Mouse (Mus musculus) heart, embryonic 15.5 days (tissue): ENCODE data around the gene Bckdha. TPM values are rescaled to one million over a fixed set of nuclear protein-coding genes. Genes with fewer than 3 reads are reported as not detected.

Source experiments
- ATAC-seq: fragments of 200-750 bp; cut with Nextera tagmentation; replicated peaks from 2 replicates; pipeline ENCODE4 v1.8.0; 2017; ENCODE audit warnings: low read depth, moderate TSS enrichment; ENCODE audit not compliant: insufficient number of reproducible peaks, insufficient read depth, low FRiP score
- H3K27ac ChIP-seq: fragments of 300-500 bp; sonication (generic); 2 replicates; pipeline ENCODE4 v1.5.1; 2015; ENCODE audit warnings: mild to moderate bottlenecking, inconsistent platforms
- H3K27me3 ChIP-seq: fragments of 300-500 bp; sonication (generic); 2 replicates; pipeline ENCODE4 v1.6.1; 2015; ENCODE audit warnings: inconsistent platforms
- H3K36me3 ChIP-seq: fragments of 300-500 bp; sonication (generic); 2 replicates; pipeline ENCODE4 v1.6.1; 2015; ENCODE audit warnings: mild to moderate bottlenecking, inconsistent platforms
- H3K4me1 ChIP-seq: fragments of 300-500 bp; sonication (generic); replicated peaks from 2 replicates; pipeline ENCODE4 v1.6.1; 2015; ENCODE audit warnings: inconsistent platforms
- H3K4me2 ChIP-seq: fragments of 300-500 bp; sonication (generic); 2 replicates; pipeline ENCODE4 v1.6.1; 2015; ENCODE audit warnings: inconsistent platforms, mild to moderate bottlenecking, moderate library complexity
- H3K4me3 ChIP-seq: fragments of 300-500 bp; sonication (generic); 2 replicates; pipeline ENCODE4 v1.5.1; 2015; ENCODE audit warnings: mild to moderate bottlenecking, inconsistent platforms
- H3K9ac ChIP-seq: fragments of 300-500 bp; sonication (generic); 2 replicates; pipeline ENCODE4 v1.6.1; 2015; ENCODE audit warnings: mild to moderate bottlenecking, inconsistent platforms
- H3K9me3 ChIP-seq: fragments of 300-500 bp; sonication (generic); replicated peaks from 2 replicates; pipeline ENCODE4 v1.6.1; 2016; ENCODE audit warnings: inconsistent platforms
- WGBS: fragments of 180-500 bp; shearing (Covaris S2); methylation state at CpG from one replicate; pipeline ENCODE4 v1.1.7; 2015; ENCODE audit warnings: mixed read lengths; 5-methylcytosine and 5-hydroxymethylcytosine counted together
- polyA plus RNA-seq: library from polyadenylated mRNA; unstranded; fragments of >200 nt; fragmentation: Nextera tagmentation; extraction: Ambion mirVana; gene quantifications from 2 replicates; pipeline ENCODE4 v1.2.1, GENCODE M21; 2015

Bckdha gene
- polyA plus RNA-seq, 1 experiment from 2014 or later = 58.5 TPM

- ATAC-seq = no peak
- Histone ChIP-seq H3K27me3 (no peaks in the 10 kb centered on the region), H3K36me3 (no peaks in the 10 kb centered on the region), H3K4me1 (no peaks in the 10 kb centered on the region), H3K4me2 (no peak overlapping the region), H3K27ac (no peak overlapping the region), H3K9me3 (no peaks in the 10 kb centered on the region), H3K9ac (no peak overlapping the region), H3K4me3 (no peak overlapping the region)
- WGBS = 64% methylated on average over 4 of the region's 4 CpGs
These were observed 52.1 kb downstream of the Bckdha start for GRCm38 (mm10) chr7:25606625-25607063.

- no peak overlapping the region for H3K9ac ChIP-seq
- H3K4me1 ChIP-seq = no peaks in the 10 kb centered on the region
- 81% methylated on average over 16 of the region's 16 CpGs for WGBS
- no peak overlapping the region for H3K27ac ChIP-seq
- no peaks in the 10 kb centered on the region for H3K9me3 ChIP-seq
- no peaks in the 10 kb centered on the region; the same call in 1 of the 2 replicates for H3K27me3 ChIP-seq
- no peak for ATAC-seq
- H3K4me2 ChIP-seq = no peak overlapping the region
- no peaks in the 10 kb centered on the region for H3K36me3 ChIP-seq
- H3K4me3 ChIP-seq = no peak overlapping the region
These were observed 57.4 kb downstream of the Bckdha start for GRCm38 (mm10) chr7:25601346-25601745.

- H3K4me1 ChIP-seq = no peaks in the 10 kb centered on the region
- no peaks in the 10 kb centered on the region for H3K9me3 ChIP-seq
- H3K36me3 ChIP-seq = no peaks in the 10 kb centered on the region
- no peak overlapping the region for H3K27ac ChIP-seq
- WGBS = 78% methylated on average over 11 of the region's 11 CpGs
- no peak overlapping the region for H3K4me2 ChIP-seq
- H3K4me3 ChIP-seq = no peak overlapping the region
- ATAC-seq = no peak
- H3K9ac ChIP-seq = no peak overlapping the region
- H3K27me3 ChIP-seq = no peaks in the 10 kb centered on the region; the same call in 1 of the 2 replicates
These were observed 58.1 kb downstream of the Bckdha start for GRCm38 (mm10) chr7:25600666-25601065.

GRCm38 (mm10) chr7:25599663-25600062 lies 59.1 kb downstream of the Bckdha start:
- no peaks in the 10 kb centered on the region for H3K9me3 ChIP-seq
- no peak for ATAC-seq
- H3K27me3 ChIP-seq = no peaks in the 10 kb centered on the region; the same call in 1 of the 2 replicates
- H3K9ac ChIP-seq = no peak overlapping the region
- H3K36me3 ChIP-seq = no peaks in the 10 kb centered on the region
- no peak overlapping the region for H3K4me3 ChIP-seq
- no peak overlapping the region for H3K27ac ChIP-seq
- H3K4me2 ChIP-seq = no peak overlapping the region
- H3K4me1 ChIP-seq = no peaks in the 10 kb centered on the region
- 11% methylated on average over 10 of the region's 10 CpGs for WGBS

GRCm38 (mm10) chr7:25593859-25594258 lies 64.9 kb downstream of the Bckdha start:
- WGBS = 76% methylated on average over 3 of the region's 3 CpGs
- Histone ChIP-seq H3K4me3 (no peak overlapping the region), H3K27ac (no peak overlapping the region), H3K9ac (no peak overlapping the region), H3K27me3 (no peaks in the 10 kb centered on the region; the same call in 1 of the 2 replicates), H3K4me2 (no peak overlapping the region), H3K36me3 (no peaks in the 10 kb centered on the region), H3K9me3 (no peaks in the 10 kb centered on the region), H3K4me1 (no peaks in the 10 kb centered on the region)
- no peak for ATAC-seq

GRCm38 (mm10) chr7:25591226-25591625 lies 67.6 kb downstream of the Bckdha start:
- Histone ChIP-seq H3K9me3 (no peaks in the 10 kb centered on the region), H3K9ac (no peak overlapping the region), H3K27ac (no peak overlapping the region), H3K4me2 (no peak overlapping the region), H3K36me3 (no peaks in the 10 kb centered on the region), H3K4me3 (no peak overlapping the region), H3K27me3 (no peaks in the 10 kb centered on the region), H3K4me1 (no peaks in the 10 kb centered on the region)
- no peak for ATAC-seq
- WGBS = 77% methylated on average over 2 of the region's 2 CpGs

GRCm38 (mm10) chr7:25585351-25586204 lies 73.2 kb downstream of the Bckdha start:
- H3K9me3 ChIP-seq = no peaks in the 10 kb centered on the region
- H3K9ac ChIP-seq = no peak overlapping the region
- WGBS = 64% methylated on average over 9 of the region's 9 CpGs
- no peaks in the 10 kb centered on the region for H3K36me3 ChIP-seq
- no peak overlapping the region for H3K4me3 ChIP-seq
- ATAC-seq = no peak
- H3K27ac ChIP-seq = no peak overlapping the region
- H3K4me1 ChIP-seq = no peaks in the 10 kb centered on the region
- no peaks in the 10 kb centered on the region for H3K27me3 ChIP-seq
- H3K4me2 ChIP-seq = no peak overlapping the region

GRCm38 (mm10) chr7:25584651-25585050 lies 74.1 kb downstream of the Bckdha start:
- no peak overlapping the region for H3K4me3 ChIP-seq
- 71% methylated on average over 5 of the region's 5 CpGs for WGBS
- H3K9me3 ChIP-seq = no peaks in the 10 kb centered on the region
- H3K4me1 ChIP-seq = no peaks in the 10 kb centered on the region
- no peak overlapping the region for H3K4me2 ChIP-seq
- no peak overlapping the region for H3K9ac ChIP-seq
- ATAC-seq = no peak
- H3K27ac ChIP-seq = no peak overlapping the region
- no peaks in the 10 kb centered on the region for H3K27me3 ChIP-seq
- H3K36me3 ChIP-seq = no peaks in the 10 kb centered on the region

- Histone ChIP-seq H3K4me2 (no peak overlapping the region), H3K4me3 (no peak overlapping the region), H3K9me3 (no peaks in the 10 kb centered on the region), H3K27ac (no peak overlapping the region), H3K27me3 (no peaks in the 10 kb centered on the region), H3K4me1 (no peaks in the 10 kb centered on the region), H3K9ac (no peak overlapping the region), H3K36me3 (no peaks in the 10 kb centered on the region)
- 75% methylated on average over 15 of the region's 15 CpGs for WGBS
- ATAC-seq = no peak
These were observed 76.4 kb downstream of the Bckdha start for GRCm38 (mm10) chr7:25582301-25582810.

Other genes starting within 250 kb of the Bckdha start
- 0.28 and 0.51 TPM in 2 replicates for gene Cxcl17, start 246.1 kb downstream of the Bckdha start, polyA plus RNA-seq
- gene Ceacam1, start 181.4 kb downstream of the Bckdha start, polyA plus RNA-seq = 3.0 and 4.4 TPM in 2 replicates
- not detected in 2 replicates for gene Ceacam2, start 119.1 kb downstream of the Bckdha start, polyA plus RNA-seq
- gene Erich4, start 43.1 kb downstream of the Bckdha start, polyA plus RNA-seq = not detected in 2 replicates
- gene Dmac2, start 39.6 kb downstream of the Bckdha start, polyA plus RNA-seq = 55.3 and 61.5 TPM in 2 replicates
- gene B3gnt8, start 32.3 kb downstream of the Bckdha start, polyA plus RNA-seq = 6.9 and 9.7 TPM in 2 replicates
- gene Exosc5, start 183 bp upstream of the Bckdha start, polyA plus RNA-seq = 30.3 and 45.7 TPM in 2 replicates
- gene Tmem91, start 16.2 kb upstream of the Bckdha start, polyA plus RNA-seq = 1.8 and 2.2 TPM in 2 replicates
- gene B9d2, start 21.8 kb upstream of the Bckdha start, polyA plus RNA-seq = 24.5 and 30.9 TPM in 2 replicates
- 3.2 and 4.6 TPM in 2 replicates for gene Tgfb1, start 28.0 kb upstream of the Bckdha start, polyA plus RNA-seq
- 17.6 and 23.5 TPM in 2 replicates for gene Ccdc97, start 60.1 kb upstream of the Bckdha start, polyA plus RNA-seq
- gene Hnrnpul1, start 95.8 kb upstream of the Bckdha start, polyA plus RNA-seq = 35.4 and 39.9 TPM in 2 replicates
- 49.1 and 65.3 TPM in 2 replicates for gene Axl, start 129.7 kb upstream of the Bckdha start, polyA plus RNA-seq
- 3.3 and 5.1 TPM in 2 replicates for gene Cyp2s1, start 157.9 kb upstream of the Bckdha start, polyA plus RNA-seq
- not detected in 2 replicates for gene Cyp2b10, start 238.6 kb upstream of the Bckdha start, polyA plus RNA-seq